Mouse (Mus musculus): Measurements from ENCODE around the gene Tmc8. TPM values are rescaled to one million over a fixed set of nuclear protein-coding genes. Genes with fewer than 3 reads are reported as not detected.

The Tmc8 gene
- polyA plus RNA-seq, 1 experiment, result 59.6 TPM

GRCm38 (mm10) chr11:117779434-117780198 lies 2.3 kb upstream of the Tmc8 start:
- H3K4me1 ChIP-seq (ENCODE audit: control insufficient read depth, insufficient read depth, insufficient read length, low read length), result peaks cover 31% of the 10 kb centered on the region
- WGBS, result 2% methylated on average over 38 of the region's 38 CpGs
- H3K27ac ChIP-seq (ENCODE audit: insufficient read depth, low read depth, low read length), result peak overlapping the region; percentile 97
- TF ChIP-seq POLR2A (IDR thresholded peaks at IDR 0.05; ENCODE audit: low read depth, low read length) (peak; percentile 64; the same call in 1 of the 2 replicates), CTCF (IDR thresholded peaks at IDR 0.05; ENCODE audit: extremely low read depth, insufficient read length, insufficient replicate concordance, low read depth, low read length) (no peak)
- peak overlapping the region; percentile 80 for H3K4me3 ChIP-seq (ENCODE audit: low read depth, low read length)
- H3K36me3 ChIP-seq (ENCODE audit: control insufficient read depth, insufficient read depth, low read length), result peaks cover 26% of the 10 kb centered on the region
- no peaks in the 10 kb centered on the region for H3K27me3 ChIP-seq (ENCODE audit: control insufficient read depth, insufficient read depth, low read length)

- H3K4me1 ChIP-seq (ENCODE audit: control insufficient read depth, insufficient read depth, insufficient read length, low read length), result peaks cover 31% of the 10 kb centered on the region
- peaks cover 21% of the 10 kb centered on the region for H3K36me3 ChIP-seq (ENCODE audit: control insufficient read depth, insufficient read depth, low read length)
- peak overlapping the region; percentile 80 for H3K4me3 ChIP-seq (ENCODE audit: low read depth, low read length)
- H3K27me3 ChIP-seq (ENCODE audit: control insufficient read depth, insufficient read depth, low read length), result no peaks in the 10 kb centered on the region
- TF ChIP-seq CTCF (IDR thresholded peaks at IDR 0.05; ENCODE audit: extremely low read depth, insufficient read length, insufficient replicate concordance, low read depth, low read length), result no peak
- no peak for TF ChIP-seq POLR2A (IDR thresholded peaks at IDR 0.05; ENCODE audit: low read depth, low read length)
- peak overlapping the region; percentile 97 for H3K27ac ChIP-seq (ENCODE audit: insufficient read depth, low read depth, low read length)
- WGBS, result under 1% methylated on average over 17 of the region's 17 CpGs
Observed at GRCm38 (mm10) chr11:117780199-117780515, 1.7 kb upstream of the Tmc8 start.

- TF ChIP-seq CTCF (IDR thresholded peaks at IDR 0.05; ENCODE audit: extremely low read depth, insufficient read length, insufficient replicate concordance, low read depth, low read length), result no peak
- TF ChIP-seq POLR2A (IDR thresholded peaks at IDR 0.05; ENCODE audit: low read depth, low read length), result no peak
- peaks cover 17% of the 10 kb centered on the region for H3K36me3 ChIP-seq (ENCODE audit: control insufficient read depth, insufficient read depth, low read length)
- peak overlapping the region; percentile 97 for H3K27ac ChIP-seq (ENCODE audit: insufficient read depth, low read depth, low read length)
- peak overlapping the region; percentile 80 for H3K4me3 ChIP-seq (ENCODE audit: low read depth, low read length)
- peaks cover 31% of the 10 kb centered on the region for H3K4me1 ChIP-seq (ENCODE audit: control insufficient read depth, insufficient read depth, insufficient read length, low read length)
- WGBS, result 2% methylated on average over 19 of the region's 19 CpGs
- no peaks in the 10 kb centered on the region for H3K27me3 ChIP-seq (ENCODE audit: control insufficient read depth, insufficient read depth, low read length)
Observed at GRCm38 (mm10) chr11:117780582-117781111, 1.2 kb upstream of the Tmc8 start.

- H3K27me3 ChIP-seq (ENCODE audit: control insufficient read depth, insufficient read depth, low read length), result no peaks in the 10 kb centered on the region
- peak overlapping the region; percentile 97 for H3K27ac ChIP-seq (ENCODE audit: insufficient read depth, low read depth, low read length)
- TF ChIP-seq POLR2A (IDR thresholded peaks at IDR 0.05; ENCODE audit: low read depth, low read length), result peak; percentile 26; the same call in 1 of the 2 replicates
- no peak for TF ChIP-seq CTCF (IDR thresholded peaks at IDR 0.05; ENCODE audit: extremely low read depth, insufficient read length, insufficient replicate concordance, low read depth, low read length)
- H3K4me3 ChIP-seq (ENCODE audit: low read depth, low read length), result peak overlapping the region; percentile 80
- peaks cover 31% of the 10 kb centered on the region for H3K4me1 ChIP-seq (ENCODE audit: control insufficient read depth, insufficient read depth, insufficient read length, low read length)
- H3K36me3 ChIP-seq (ENCODE audit: control insufficient read depth, insufficient read depth, low read length), result peaks cover 11% of the 10 kb centered on the region
- 6% methylated on average over 18 of the region's 18 CpGs for WGBS
Observed at GRCm38 (mm10) chr11:117781199-117781821, 566 bp upstream of the Tmc8 start.

- Histone ChIP-seq H3K27ac (ENCODE audit: insufficient read depth, low read depth, low read length) (peak overlapping the region; percentile 58), H3K4me3 (ENCODE audit: low read depth, low read length) (peak overlapping the region; percentile 80), H3K27me3 (ENCODE audit: control insufficient read depth, insufficient read depth, low read length) (no peaks in the 10 kb centered on the region), H3K4me1 (ENCODE audit: control insufficient read depth, insufficient read depth, insufficient read length, low read length) (peaks cover 31% of the 10 kb centered on the region), H3K36me3 (ENCODE audit: control insufficient read depth, insufficient read depth, low read length) (peaks cover 5% of the 10 kb centered on the region)
- WGBS, result 81% methylated on average over 9 of the region's 9 CpGs
- TF ChIP-seq POLR2A (IDR thresholded peaks at IDR 0.05; ENCODE audit: low read depth, low read length) (0 out of 2 replicates have a peak, but pooled peaks have one; percentile 13), CTCF (IDR thresholded peaks at IDR 0.05; ENCODE audit: extremely low read depth, insufficient read length, insufficient replicate concordance, low read depth, low read length) (no peak)
Observed at GRCm38 (mm10) chr11:117782705-117783034, 794 bp downstream of the Tmc8 start.

- peak overlapping the region; percentile 58; the same call in 1 of the 2 replicates for H3K27ac ChIP-seq (ENCODE audit: insufficient read depth, low read depth, low read length)
- H3K36me3 ChIP-seq (ENCODE audit: control insufficient read depth, insufficient read depth, low read length), result peaks cover 1% of the 10 kb centered on the region
- H3K27me3 ChIP-seq (ENCODE audit: control insufficient read depth, insufficient read depth, low read length), result no peaks in the 10 kb centered on the region
- H3K4me3 ChIP-seq (ENCODE audit: low read depth, low read length), result peak overlapping the region; percentile 80
- WGBS, result 47% methylated on average over 31 of the region's 31 CpGs
- TF ChIP-seq POLR2A (IDR thresholded peaks at IDR 0.05; ENCODE audit: low read depth, low read length), result no peak
- TF ChIP-seq CTCF (IDR thresholded peaks at IDR 0.05; ENCODE audit: extremely low read depth, insufficient read length, insufficient replicate concordance, low read depth, low read length), result peak; percentile 31; the same call in 1 of the 2 replicates
- peaks cover 28% of the 10 kb centered on the region for H3K4me1 ChIP-seq (ENCODE audit: control insufficient read depth, insufficient read depth, insufficient read length, low read length)
Observed at GRCm38 (mm10) chr11:117783089-117783488, 1.2 kb downstream of the Tmc8 start.

Data from small intestine, adult 2 months (tissue).